Mouse (Mus musculus): ENCODE measurements around the gene Macf1.
A peak's percentile ranks its signal among the peaks of the same experiment; 100 is the strongest.

The Macf1 gene

GRCm38 (mm10) chr4:123601036-123601435, 83.1 kb downstream of the Macf1 start:
- no peak for DNase-seq (ENCODE audit: low read depth in 2 of 2, low spot score in 2 of 2)

- no peak for DNase-seq (ENCODE audit: low read depth in 2 of 2, low spot score in 2 of 2)
Observed at GRCm38 (mm10) chr4:123598519-123599228, 85.5 kb downstream of the Macf1 start.

GRCm38 (mm10) chr4:123594381-123594806, 89.8 kb downstream of the Macf1 start:
- no peak for DNase-seq (ENCODE audit: low read depth in 2 of 2, low spot score in 2 of 2)

GRCm38 (mm10) chr4:123593664-123594063, 90.5 kb downstream of the Macf1 start:
- no peak for DNase-seq (ENCODE audit: low read depth in 2 of 2, low spot score in 2 of 2)

- DNase-seq (ENCODE audit: low read depth in 2 of 2, low spot score in 2 of 2) = no peak
Observed at GRCm38 (mm10) chr4:123592046-123592445, 92.1 kb downstream of the Macf1 start.

DNA sequence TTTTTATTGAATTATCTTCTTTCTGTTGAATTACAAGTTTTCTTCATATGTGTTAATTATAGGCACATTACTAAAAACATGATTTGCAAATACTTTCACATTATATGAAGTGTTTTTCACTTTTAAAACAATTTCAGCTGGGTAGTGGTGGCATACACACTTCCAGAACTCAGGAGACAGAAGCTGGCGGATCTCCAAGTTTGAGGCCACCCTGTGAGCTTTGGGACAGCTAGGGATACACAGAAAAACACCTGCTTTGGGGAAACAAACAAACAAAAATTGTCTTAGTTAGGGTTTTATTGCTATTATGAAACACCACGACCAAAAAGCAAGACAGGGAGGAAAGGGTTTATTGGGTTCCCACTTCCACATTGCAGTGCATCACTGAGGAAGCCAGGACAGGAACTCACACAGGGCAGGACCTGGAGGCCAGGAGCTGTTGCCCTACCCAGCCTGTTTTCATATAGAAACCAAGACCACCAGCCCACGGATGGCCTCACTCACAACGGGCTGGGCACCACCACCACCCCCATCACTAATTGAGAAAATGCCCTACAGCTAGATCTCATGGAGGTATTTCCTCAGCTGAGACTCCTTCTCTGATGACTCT, 93.0 kb downstream of the Macf1 start:
- no peak for DNase-seq (ENCODE audit: low read depth in 2 of 2, low spot score in 2 of 2)

GRCm38 (mm10) chr4:123589496-123589895, 94.7 kb downstream of the Macf1 start:
- no peak for DNase-seq (ENCODE audit: low read depth in 2 of 2, low spot score in 2 of 2)

GRCm38 (mm10) chr4:123588353-123589301, 95.5 kb downstream of the Macf1 start:
- peak in 1 of 2 experiments; percentile 18 for DNase-seq (ENCODE audit: low read depth in 2 of 2, low spot score in 2 of 2)

- DNase-seq (ENCODE audit: low read depth in 2 of 2, low spot score in 2 of 2) = no peak
Observed at GRCm38 (mm10) chr4:123587616-123588015, 96.5 kb downstream of the Macf1 start.

DNA sequence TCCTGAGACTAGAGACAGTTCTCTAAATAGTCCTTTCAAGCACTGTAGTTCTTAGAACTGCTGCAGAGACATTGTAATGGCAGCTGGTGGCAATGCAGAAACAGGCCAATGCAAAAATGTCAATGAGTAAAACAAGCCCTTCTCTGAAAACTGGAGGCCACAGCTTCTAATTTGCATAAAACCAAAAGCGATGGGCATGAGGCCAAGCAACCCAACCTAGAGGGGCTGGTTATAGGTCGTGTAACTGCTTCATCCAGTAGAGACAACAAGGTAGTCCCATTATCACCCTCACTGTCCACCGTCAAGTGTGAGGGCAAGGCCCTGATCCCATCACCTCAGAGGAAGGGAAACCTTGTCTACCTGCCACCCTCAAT, 99.5 kb downstream of the Macf1 start:
- no peak for DNase-seq (ENCODE audit: low read depth in 2 of 2, low spot score in 2 of 2)

DNA sequence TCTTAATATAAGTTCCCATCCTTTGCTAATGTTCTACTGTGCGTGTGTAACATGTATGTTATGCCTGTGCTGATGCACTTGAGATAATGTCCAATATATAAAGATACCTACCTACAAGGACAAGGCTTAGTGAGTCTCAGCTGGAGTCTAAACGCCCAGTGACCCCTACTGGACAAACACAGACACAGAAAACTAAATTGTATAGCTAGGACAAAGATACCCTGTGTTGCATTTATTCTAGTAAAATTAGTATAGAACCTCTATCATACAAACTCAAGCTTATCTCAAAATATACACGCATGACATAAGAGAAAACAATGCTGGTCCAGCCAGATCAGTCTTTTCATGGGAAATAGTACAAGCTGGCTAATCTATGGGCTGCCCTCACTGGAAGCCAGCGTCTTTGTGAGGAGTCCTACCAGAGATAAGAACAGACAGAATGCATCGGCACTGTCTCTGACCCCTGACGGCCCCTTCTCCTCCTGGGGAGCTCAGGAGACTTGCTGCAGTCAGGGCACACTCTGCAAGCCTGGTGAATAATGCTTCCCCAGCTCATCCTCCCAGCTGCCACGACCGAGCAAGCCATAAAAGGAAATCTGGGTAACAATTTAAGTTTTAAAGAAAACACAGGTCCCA, 100.0 kb downstream of the Macf1 start:
- peak; percentile 37 to 60 for DNase-seq (ENCODE audit: low read depth in 2 of 2, low spot score in 2 of 2)

GRCm38 (mm10) chr4:123577469-123578088, 106.6 kb downstream of the Macf1 start:
- peak; percentile 27 to 49 for DNase-seq (ENCODE audit: low read depth in 2 of 2, low spot score in 2 of 2)

DNA sequence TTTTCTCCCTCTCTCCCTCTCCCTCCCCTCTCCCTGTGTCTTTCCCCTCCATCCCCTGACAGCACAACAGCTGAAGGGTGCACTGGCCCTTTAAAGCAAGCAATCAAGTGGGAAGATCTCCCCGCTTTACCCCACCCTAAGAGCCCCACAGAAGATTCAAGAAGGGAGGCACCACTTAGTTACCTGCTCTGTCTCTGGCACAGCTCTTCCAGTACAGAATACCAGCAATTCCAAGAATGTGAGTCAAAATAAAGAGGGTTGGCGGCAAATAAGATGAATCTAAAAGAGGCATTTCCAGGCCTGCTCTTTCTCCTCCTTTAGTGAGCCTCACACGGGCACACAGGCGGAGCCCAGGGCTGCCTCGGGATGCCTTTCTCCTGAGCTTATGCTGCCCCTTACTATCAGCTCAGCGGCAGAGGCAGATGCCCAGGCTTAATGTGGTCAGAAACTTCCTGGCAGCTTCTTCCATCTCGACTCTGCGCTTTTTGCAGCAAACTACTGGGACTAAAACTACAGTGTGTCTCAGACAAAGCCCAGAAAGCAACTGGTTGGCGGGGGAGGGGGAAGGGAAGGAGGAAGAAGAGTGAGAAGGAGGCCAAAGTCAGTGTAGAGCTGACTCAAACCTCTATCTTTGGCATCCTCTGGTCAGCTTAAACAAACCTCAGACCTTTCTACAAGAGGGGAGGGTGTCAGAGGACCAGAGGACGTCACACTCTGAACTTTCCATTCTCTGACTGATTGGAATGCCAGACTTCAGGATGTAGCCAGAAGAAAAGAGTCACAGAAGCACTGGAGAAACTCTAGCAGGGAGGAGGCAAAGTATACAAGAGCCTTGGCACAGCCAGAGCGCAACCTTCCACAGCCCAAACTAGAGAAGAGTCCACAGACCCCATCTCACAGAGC, 111.5 kb downstream of the Macf1 start:
- DNase-seq (ENCODE audit: low read depth in 2 of 2, low spot score in 2 of 2) = no peak

- peak; percentile 32 to 39 for DNase-seq (ENCODE audit: low read depth in 2 of 2, low spot score in 2 of 2)
Observed at GRCm38 (mm10) chr4:123571869-123572268, 112.3 kb downstream of the Macf1 start.

DNA sequence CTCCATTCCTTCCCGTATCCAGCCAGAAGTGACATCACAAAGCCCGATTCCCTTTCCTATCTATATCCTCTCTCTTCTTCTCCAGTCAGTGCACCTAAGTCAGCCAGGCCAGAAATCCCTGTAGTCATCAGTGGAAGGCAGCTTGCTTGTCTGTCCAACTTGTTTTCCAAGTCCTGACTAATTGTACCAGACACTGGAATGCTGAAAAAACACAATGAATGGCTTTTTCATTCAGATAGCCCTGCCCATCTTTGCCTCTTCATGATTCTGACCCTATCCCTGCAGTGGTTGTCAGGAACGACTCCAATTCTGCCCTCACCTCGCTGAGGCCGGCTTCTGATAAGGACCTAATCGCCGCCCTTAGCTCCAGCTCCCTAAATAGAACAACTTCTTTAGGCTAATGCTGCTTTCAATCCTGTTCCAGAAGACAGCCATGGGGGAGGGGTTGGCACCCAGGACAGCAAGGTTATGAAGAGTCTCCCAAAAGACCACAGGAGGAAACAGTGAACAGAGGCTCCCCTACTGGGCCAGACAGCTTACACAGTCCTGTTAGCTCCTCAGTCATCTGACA, 118.8 kb downstream of the Macf1 start:
- no peak for DNase-seq (ENCODE audit: low read depth in 2 of 2, low spot score in 2 of 2)

- DNase-seq (ENCODE audit: low read depth in 2 of 2, low spot score in 2 of 2) = peak; percentile 55 to 62
Observed at GRCm38 (mm10) chr4:123564051-123564791, 119.9 kb downstream of the Macf1 start.

DNA sequence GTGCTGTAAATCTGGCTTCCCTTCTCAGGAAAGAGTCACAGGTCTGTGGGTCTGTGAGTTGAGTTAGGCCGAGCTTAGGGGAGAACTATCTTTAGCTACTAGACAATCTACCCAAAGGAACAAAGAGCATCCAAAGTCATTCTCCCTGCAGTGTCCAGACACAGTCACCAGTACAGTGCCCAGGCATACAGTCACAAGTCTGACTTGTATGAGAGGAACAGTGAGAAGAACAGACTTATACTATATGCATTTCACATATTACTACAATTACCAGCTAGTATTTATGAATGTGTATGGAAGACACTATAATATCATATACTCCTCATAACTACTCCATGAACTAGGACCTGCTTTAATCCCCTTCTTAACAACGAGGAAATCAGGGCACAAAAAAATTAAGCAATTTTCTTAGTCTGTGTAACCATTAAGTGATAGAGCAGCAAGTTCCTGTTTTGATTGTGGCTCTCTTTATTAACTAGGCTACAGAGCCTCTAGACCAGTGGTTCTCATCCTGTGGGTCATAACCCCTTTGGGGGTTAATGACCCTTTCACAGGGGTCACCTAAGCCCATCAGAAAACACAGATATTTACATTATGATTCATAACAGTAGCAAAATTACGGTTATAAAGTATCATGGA, 121.9 kb downstream of the Macf1 start:
- DNase-seq (ENCODE audit: low read depth in 2 of 2, low spot score in 2 of 2) = no peak

DNA sequence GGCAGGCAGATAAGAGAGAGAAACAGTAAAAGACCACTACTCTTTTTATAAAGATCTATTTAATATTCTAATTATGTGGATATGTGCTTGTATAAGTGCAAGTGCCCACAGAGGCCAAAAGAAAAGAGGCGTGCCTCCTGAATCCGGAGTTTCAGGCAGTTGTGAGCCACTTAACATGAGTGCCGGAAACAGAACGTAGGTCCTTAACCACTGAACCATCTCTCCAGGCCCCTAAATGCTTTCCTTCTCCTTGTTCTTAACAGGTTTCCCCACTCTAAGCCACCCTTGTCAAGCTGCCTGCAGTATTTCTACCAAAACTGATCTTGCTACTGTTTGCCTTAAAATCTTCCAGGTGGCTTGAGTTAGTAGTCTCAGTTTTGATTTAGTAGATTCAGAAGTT, 123.3 kb downstream of the Macf1 start:
- no peak for DNase-seq (ENCODE audit: low read depth in 2 of 2, low spot score in 2 of 2)
